Mouse (Mus musculus) left cerebral cortex, adult 9 months (tissue): ENCODE measurements at regions not wholly inside any gene's neighbourhood (a gene's known extent, or its start where the extent isn't known, plus 50 kb on each side); places are given as distances from the start of the nearest gene placed in this dataset.

Experiments
- DNase-seq, 2 experiments: peaks; one replicate each; pipeline ENCODE4 v3.0.0; 2022; ENCODE audit warnings: low spot score in 2 of 2

DNA sequence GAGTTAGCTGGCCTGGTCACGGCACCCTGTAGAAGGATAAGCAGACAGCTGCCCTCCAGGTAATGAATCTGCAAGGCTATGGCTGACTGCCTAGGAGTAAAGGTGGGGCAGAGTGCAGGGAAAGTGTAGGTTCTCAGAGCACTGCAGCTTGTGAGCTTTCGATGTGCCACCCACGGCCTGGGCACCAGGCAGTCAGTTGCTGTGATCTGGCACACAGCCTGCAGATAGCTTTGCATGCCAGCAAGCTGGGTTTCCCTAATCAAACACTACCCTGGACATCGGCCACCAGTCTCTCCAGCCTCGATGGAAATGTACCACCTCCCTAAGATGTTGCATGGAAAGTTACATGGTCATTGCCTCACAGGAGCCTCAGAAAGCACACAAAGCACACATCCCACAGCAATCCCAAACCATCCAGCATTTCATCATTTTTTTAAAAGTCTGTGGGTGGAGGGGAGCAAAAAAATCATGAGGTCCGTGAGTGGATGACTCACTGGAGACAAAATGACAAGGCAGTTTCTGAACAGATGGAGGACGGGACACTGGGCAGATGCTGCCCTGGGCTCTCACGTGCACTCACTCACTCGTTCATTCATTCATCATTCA is 112.7 kb downstream of the Ets2 start:
- DNase-seq = peak in 1 of 2 experiments; percentile 70

DNA sequence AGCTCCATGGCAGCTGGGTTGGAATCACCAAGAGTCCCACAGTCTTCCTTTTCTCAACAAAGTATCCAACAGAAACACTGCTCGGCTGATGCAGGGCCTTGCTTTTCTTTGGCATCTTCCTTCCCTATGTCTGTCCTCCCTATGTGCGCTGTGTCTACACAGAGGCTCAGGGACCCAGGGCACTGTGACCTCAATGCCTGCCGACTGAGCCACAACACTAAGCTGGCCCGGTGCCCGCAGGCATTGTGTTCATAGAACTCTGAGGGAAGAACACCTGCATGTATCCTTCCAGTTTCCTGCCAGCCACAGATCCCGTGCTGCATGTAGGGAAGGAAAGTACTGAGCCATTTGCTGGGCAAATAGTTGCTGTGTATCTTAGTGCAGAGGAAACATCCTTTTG is 109.2 kb downstream of the Ets2 start:
- DNase-seq = no peak

DNA sequence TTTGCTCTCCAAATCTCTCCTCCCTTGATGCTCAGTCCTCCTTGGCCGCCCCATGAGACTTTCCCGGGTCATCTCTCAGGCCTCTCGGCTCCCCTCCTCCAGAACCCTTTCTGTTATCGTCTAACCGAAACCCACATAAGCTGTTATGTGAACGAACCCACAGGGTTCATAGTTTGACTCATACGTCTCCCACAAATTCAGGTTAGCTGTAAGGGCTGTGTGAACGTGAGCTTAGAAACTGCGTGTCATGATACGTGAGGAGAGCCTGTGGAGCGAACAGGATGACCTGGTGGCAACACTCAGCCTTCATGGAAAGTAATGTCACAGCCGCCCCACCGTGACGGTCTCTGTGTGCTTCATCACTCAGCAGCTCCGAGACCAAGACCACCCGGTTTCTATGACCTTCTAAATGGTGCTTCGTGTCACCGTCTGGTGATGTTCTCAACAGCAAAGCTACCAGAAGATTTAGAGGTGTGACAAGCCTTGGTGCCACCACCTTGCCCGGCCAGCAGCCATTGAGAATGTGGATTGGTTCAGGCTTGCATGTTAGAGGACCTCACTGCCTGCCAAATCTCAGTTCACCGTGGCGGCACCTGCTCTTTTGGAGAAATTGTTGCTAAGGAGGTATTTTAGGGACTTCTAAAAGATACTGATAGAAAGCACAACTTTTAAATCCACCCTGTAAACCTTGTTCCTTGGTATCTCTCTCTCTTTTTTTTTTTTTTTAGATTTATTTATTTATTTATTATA is 107.4 kb downstream of the Ets2 start:
- DNase-seq = no peak

DNA sequence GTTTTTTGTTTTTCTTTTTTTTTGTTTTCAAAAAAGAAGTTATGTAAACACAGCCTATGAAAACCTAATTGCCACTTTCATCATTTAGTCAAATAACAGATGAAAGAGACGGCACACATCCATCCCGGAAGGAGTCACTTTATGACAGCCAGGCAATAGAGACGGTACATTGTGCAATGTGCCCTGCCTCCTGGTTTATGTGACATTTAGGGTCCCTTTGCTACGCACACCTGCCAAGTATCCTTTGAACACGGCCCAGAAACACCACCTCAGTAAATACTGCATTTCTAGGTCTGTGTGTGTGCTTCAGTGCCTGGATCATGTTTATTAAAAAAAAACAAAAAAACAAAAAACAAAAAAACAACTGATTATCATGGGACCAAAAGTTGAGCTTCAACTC is 104.6 kb downstream of the Ets2 start:
- DNase-seq = no peak

- DNase-seq = no peak
These were observed 102.3 kb downstream of the Ets2 start for GRCm38 (mm10) chr16:95804199-95804598.

- DNase-seq = peak in 1 of 2 experiments; percentile 15
These were observed 100.8 kb downstream of the Ets2 start for GRCm38 (mm10) chr16:95802641-95803040.

GRCm38 (mm10) chr16:95802207-95802606 is 100.3 kb downstream of the Ets2 start:
- peak in 1 of 2 experiments; percentile 52 for DNase-seq

DNA sequence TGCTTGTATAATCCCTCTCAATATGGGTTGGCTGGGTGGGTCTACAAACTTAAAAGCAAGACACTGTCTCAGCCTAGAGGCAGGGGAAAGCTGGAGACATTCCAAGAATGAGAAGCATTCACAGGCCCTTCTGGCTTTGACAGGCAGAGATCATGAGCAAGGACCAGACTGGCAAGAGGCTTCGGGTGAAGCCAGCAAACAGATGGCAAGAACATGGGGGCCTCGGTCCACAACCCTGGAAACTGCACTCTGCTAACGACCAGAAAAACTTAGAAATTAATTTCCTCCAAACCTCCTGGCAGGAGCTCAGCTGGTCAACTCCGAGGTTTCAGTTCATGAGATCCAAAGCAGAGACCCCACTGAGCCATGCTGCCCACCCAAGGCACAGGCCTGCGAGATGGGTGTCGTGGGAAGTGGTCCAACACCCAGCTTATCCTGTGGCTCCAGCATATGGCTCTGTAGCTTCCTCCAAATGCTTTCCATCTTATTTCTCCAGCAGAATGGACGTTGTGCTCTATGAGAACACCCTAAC is 99.1 kb downstream of the Ets2 start:
- no peak for DNase-seq

- DNase-seq = no peak
These were observed 96.7 kb downstream of the Ets2 start for GRCm38 (mm10) chr16:95798582-95798981.

DNA sequence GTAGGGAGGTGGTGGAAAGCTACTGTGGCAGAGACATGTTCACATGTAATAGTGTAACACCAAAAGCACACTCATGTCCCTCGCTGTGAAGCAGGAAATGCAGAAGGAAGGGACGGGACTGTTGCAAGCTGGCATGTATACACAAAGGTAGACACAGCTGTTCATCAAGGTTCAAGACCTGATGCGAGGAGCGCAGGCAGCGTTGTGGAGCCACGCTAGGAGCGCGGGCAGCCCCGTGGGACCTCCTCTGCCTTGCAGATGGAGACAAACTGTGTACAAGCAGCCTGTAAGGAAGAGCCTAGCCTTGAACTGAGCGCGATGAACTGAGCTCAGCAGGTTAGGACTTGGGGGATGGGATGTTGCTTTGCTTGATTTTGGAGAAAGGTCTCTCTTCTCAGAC is 96.2 kb downstream of the Ets2 start:
- no peak for DNase-seq

DNA sequence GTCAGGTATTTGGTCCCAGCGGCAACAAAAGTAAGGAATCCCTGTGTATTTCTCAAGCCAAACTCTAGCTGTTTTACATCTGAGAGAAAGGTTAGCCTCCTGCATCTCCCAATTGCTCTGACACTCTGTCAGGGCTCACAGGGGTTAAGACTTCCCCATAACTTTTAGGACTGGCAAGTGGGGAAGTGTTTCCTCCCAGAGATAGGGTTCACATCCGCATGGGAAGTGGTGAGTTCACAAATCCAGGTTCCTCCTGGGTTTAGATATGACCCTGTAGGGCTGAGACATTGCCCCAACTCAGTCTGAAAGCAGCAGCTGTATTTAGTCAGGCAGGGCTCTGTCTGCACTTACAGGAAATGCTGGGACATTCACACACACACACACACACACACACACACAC is 95.3 kb downstream of the Ets2 start:
- DNase-seq = no peak

- DNase-seq = no peak
These were observed 93.0 kb downstream of the Ets2 start for GRCm38 (mm10) chr16:95794876-95795275.

DNA sequence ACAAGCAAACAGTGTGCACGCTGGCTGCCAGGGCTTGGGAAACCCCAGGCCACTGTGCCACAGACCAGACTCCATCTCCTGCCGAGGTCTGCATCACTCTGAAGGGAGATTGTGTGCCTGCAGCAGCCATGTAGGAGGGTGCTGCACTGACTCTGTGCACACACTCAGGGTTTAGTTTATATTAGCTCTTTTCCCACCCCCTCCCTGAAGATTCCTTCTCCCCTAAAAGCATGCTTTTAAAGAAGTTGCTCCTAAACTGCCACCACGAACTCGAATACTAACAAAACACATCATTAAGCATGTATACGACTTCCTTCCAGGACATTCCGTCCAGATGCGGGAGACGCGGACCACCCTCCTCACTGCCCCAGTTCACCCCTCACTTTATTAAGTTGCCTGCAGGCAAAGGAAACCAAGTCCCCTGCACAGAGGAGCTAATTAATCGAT is 92.4 kb downstream of the Ets2 start:
- no peak for DNase-seq

GRCm38 (mm10) chr16:95790691-95791090 is 88.8 kb downstream of the Ets2 start:
- no peak for DNase-seq

DNA sequence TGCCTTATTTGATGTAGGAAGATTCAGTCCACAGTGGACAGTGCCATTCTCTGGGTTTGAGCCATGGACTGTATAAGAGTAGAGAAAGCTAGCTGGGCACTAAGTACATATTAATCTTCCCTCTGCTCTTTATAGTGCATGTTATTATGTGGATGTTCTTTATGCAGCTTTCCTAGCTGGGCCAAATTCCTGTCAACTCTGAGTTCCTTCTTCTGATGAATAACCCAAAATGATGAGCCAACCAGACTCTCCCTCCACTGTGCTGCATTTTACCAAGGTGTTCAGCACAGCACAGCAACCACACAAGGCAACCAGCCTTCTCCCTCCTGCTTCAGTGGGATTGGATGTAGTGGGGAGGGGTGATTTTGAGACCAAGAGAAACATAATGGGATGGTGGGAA is 87.7 kb downstream of the Ets2 start:
- DNase-seq = no peak

DNA sequence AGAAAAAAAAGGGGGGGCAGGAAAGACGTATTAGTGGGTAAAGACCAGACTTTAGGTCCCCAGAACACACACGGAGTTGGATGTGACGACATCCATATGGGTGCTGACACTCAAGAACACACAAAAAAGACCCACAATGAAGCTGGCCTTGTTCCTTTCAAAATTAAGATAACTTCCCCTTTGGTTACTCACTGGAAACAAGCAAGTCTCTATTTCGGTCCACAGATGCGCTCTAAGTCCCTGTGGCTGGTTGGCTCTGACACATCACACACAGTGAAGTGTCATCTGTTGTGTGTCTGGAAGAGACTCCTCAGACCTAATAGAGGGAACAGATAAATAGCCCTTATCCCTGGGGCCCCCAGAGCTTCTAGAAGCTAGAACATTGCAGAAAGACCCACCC is 79.8 kb downstream of the Ets2 start:
- no peak for DNase-seq

DNA sequence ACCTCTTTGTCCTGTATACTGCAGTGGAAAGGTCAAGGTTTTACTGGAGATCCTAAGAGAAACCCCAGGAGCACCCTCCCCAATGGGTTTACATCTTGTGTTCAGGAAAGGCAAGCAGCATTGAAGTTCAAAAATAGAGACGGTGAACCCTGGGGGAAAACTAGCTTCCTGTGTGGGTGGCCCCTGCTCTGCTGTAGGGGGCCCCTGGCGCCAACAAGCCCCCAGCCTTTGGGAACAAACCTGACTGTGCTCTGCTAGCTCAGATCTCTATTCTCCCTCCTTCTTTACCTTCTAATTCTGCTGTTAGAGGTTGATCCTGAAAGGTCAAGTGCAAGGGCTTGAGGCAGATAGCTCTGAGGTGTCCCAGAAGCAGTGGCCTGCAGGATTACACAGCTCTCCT is 78.6 kb downstream of the Ets2 start:
- DNase-seq = no peak

GRCm38 (mm10) chr16:95778845-95779722 is 77.2 kb downstream of the Ets2 start:
- no peak for DNase-seq

GRCm38 (mm10) chr16:95778173-95778572 is 76.3 kb downstream of the Ets2 start:
- DNase-seq = peak in 1 of 2 experiments; percentile 32

- no peak for DNase-seq
These were observed 74.9 kb downstream of the Ets2 start for GRCm38 (mm10) chr16:95776610-95777363.

GRCm38 (mm10) chr16:95776010-95776409 is 74.1 kb downstream of the Ets2 start:
- no peak for DNase-seq

- no peak for DNase-seq
These were observed 73.5 kb downstream of the Ets2 start for GRCm38 (mm10) chr16:95775361-95775760.
